Mouse (Mus musculus) WW6 (cell line): Measurements from ENCODE around the gene Stat5b.
A peak's percentile ranks its signal among the peaks of the same experiment; 100 is the strongest.

Source experiments
- DNase-seq: peaks from one replicate; pipeline ENCODE4 v3.0.0-alpha.2; 2013; ENCODE audit warnings: low read depth, low spot score

Gene Stat5b

DNA sequence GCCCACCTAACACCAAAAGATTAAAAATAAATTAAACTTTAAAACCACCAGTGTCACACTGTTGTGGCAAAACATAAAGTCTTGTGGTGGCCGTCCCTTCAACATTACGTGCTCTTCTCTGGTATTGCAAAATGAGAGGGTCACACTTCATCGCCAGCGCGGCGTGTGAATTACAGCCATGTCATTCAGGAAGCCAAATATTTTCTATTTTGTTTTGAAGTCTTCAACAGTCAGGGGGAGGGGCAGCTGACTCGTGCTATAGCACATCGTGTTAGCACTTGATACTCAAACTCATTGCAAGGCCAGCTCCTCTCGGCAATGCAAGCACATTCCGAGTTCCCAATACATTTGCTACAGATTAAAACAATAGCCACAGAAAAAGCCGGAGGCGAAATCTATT is 9.7 kb downstream of the Stat5b start:
- no peak for DNase-seq

DNA sequence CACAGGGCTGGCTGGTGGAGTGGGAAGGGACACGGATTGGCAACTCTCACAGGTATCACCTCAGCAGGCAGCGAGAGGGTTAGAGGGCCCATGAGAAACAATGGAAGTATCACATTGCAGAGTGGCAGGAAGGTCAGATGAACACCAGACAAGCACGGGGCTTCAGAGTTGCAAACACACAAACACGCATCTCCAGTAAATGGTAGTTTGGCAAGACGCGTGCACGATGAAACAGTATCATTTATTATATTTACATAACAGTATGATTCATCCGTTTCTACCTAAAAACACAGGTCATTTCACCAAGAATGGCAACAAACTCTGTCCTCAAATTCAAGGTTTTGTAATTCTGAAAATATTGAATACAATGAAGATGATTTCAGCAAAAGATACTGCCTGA is 11.0 kb downstream of the Stat5b start:
- DNase-seq = no peak

GRCm38 (mm10) chr11:100838894-100839293 is 11.6 kb downstream of the Stat5b start:
- no peak for DNase-seq

GRCm38 (mm10) chr11:100836923-100837702 is 13.4 kb downstream of the Stat5b start:
- peak; percentile 63 for DNase-seq

DNA sequence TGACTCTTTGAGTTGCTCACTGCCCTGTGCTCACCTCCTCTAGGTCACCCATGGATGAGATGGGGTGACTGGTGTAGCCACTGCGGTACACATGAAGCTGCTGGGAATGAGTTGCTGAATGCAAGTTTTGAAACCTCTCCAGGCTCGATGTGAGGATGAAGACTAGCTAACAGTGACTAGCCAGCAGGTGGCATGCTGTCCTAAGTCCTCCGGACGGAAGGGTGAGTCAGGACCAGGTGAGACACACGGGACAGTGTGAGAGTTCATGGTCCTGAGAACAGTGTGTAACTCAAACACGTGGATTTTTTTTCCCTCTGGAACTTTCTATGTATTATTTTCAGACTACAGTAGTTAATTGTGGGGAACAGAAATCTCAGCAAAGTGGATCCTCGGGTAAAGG is 17.1 kb downstream of the Stat5b start:
- DNase-seq = no peak

DNA sequence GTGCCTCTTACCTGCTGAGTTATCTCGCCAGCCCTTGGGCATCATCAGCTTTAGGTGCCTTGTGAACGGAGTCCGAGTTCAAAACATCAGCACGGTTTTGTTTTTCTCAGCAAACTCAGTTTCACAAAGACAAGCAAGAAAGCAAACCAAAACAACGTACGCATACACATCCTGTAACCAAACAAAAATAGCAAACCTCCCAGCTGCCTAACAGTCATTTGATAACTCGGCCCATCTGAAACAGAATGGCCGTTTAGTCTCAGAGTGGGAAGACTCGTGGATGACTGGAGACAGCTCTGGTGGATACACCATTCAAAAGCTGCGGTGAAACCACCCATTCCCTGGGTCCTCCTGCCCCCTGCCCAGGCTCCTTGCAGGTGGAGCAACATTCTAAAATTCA is 19.1 kb downstream of the Stat5b start:
- no peak for DNase-seq

DNA sequence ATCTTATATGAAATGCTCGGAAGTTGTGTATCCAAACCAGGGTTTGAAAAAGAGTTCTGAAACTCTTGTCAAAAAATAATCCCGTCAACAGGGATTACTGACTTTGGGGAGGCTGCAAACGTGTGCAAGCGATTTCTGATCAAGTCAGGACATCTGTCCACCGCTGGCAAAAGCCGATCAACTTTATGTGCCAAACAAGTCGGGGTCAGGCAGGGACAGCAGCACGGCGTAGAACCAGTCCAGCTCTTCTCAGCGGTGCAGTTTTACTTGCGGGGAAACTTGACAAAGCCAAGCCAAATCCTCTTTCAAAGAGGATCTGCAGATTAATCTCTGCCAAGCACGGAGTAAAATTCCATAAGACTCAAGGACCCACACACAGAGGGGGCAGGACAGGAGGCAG is 20.8 kb downstream of the Stat5b start:
- no peak for DNase-seq

- DNase-seq = no peak
Observed at GRCm38 (mm10) chr11:100828676-100829151, 21.8 kb downstream of the Stat5b start.

GRCm38 (mm10) chr11:100826161-100826866 is 24.2 kb downstream of the Stat5b start:
- no peak for DNase-seq

GRCm38 (mm10) chr11:100825451-100825850 is 25.1 kb downstream of the Stat5b start:
- no peak for DNase-seq

- no peak for DNase-seq
Observed at GRCm38 (mm10) chr11:100824496-100824895, 26.0 kb downstream of the Stat5b start.

- no peak for DNase-seq
Observed at GRCm38 (mm10) chr11:100823543-100824313, 26.8 kb downstream of the Stat5b start.

GRCm38 (mm10) chr11:100822365-100822764 is 28.2 kb downstream of the Stat5b start:
- DNase-seq = no peak

GRCm38 (mm10) chr11:100821605-100822220 is 28.8 kb downstream of the Stat5b start:
- no peak for DNase-seq

- DNase-seq = no peak
Observed at GRCm38 (mm10) chr11:100820047-100820446, 30.5 kb downstream of the Stat5b start.

DNA sequence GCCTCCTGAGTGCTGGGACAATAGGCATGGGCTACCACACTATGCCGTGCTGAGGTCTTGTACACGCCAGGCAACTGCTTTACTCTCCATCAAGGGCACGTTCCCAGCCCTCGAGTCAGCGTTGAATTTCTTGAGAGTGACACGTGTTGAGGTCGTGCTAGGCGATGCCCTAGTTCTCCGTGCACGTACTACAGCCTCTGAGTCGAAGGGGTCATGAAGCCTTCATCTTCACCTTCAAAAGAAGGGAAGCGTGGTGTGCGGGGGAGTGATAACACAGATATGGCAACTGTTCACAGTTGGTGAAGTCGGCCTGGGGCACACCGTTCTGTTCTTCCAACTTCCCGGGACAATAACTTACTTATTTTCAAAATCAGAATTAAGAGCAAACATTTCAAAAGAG is 30.9 kb downstream of the Stat5b start:
- no peak for DNase-seq

DNA sequence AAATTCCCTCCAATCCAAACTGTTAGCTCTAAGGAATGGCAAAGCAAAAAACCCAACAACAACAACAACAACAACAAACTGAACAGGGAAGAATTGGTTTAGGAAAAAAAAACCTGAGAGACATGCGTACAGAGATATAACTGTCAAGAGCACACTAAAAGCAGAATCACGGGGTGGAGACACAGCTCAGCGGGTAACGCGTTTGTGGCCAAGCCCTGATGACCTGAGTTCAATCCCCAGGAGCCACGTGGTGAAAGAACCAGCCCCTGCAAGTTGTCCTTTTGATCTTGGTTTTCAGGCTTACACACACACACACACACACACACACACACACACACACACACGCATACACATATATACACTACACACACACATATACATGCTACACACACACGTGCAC is 31.5 kb downstream of the Stat5b start:
- DNase-seq = no peak

GRCm38 (mm10) chr11:100818359-100819012 is 32.0 kb downstream of the Stat5b start:
- no peak for DNase-seq

DNA sequence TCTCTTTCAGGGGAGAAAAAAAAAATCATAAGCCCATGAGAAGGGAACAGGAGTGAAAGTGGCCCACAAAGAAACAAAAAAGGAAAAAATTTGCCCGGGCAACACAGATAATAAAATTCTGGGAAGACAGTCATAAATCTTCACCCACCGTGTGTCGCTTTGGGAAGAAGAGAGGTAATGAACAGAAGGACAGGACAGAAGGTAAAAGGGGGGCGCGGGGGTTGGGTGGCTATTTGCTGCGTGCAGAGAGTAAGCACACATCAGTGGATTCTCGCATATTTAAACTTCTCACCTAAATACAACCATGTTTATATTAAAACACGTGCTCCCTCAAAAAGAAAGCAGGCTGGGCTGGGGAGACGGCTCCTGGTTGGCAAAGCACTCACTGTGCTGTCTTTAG is 33.2 kb downstream of the Stat5b start:
- DNase-seq = no peak

GRCm38 (mm10) chr11:100816801-100817200 is 33.7 kb downstream of the Stat5b start:
- no peak for DNase-seq

- no peak for DNase-seq
Observed at GRCm38 (mm10) chr11:100816342-100816741, 34.2 kb downstream of the Stat5b start.
